Mouse (Mus musculus): Measurements from ENCODE around the gene Lrp6.

DNA sequence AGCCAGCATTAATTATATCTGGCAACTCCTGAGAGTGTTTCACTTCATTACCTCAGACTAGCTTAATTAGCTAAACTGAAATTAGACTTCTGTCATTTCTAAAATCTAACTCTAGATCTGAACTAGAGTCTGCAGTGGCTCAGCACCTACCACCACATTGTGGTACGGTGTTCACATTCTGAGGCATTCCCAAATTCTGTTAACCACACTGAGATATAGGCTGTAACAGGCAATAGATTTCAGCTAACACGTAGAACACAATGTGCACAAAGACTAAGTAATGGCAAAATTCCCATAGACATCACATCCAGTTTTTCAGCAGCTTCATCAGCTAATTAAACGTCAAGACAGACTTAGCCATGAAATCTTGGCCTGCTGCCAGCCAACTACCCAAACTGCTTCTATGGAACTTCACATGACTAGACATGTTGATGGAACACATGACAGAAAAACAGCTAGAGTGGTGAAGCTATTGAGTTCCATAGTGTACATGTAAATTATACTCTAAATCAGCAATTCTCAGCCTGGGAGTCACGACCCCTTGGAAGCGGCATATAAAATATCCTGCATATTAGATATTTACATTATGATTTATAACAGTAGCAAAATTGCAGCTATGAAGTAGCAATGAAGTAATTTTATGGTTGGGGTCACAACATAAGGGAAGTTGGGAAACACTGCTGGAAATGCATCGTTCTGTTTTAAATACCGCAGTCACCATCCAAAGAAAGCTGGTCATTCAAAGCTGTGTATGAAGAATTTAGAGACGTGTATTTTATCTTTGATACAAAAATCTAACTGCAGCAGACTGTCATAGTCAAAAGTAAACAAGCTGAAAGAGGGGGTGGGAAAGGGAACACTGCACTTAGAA is 71.7 kb downstream of the Lrp6 start:
- TF ChIP-seq POLR2A (IDR thresholded peaks at IDR 0.05; ENCODE audit: borderline replicate concordance, extremely low read depth, insufficient read depth, insufficient read length, poor library complexity, severe bottlenecking) (no peak), CTCF (IDR thresholded peaks at IDR 0.05; ENCODE audit: borderline replicate concordance, extremely low read depth, insufficient read depth, insufficient read length) (no peak)

Data from brain, embryonic 14.5 days (tissue).